Mouse (Mus musculus) heart, embryonic 11.5 days (tissue): ENCODE results near the gene Eef1akmt2. TPM values are rescaled to one million over a fixed set of nuclear protein-coding genes. Genes with fewer than 3 reads are reported as not detected.

Experiments
- ATAC-seq: fragments of 200-750 bp; cut with Nextera tagmentation; replicated peaks from 2 replicates; pipeline ENCODE4 v1.8.0; 2017; ENCODE audit warnings: moderate library complexity; ENCODE audit not compliant: insufficient number of reproducible peaks, low FRiP score, low TSS enrichment
- H3K27ac ChIP-seq: fragments of 300-500 bp; sonication (generic); 2 replicates; pipeline ENCODE4 v1.5.1; 2014; ENCODE audit warnings: mild to moderate bottlenecking, low read depth, low read length
- H3K27me3 ChIP-seq: fragments of 300-500 bp; sonication (generic); 2 replicates; pipeline ENCODE4 v1.6.1; 2014; ENCODE audit warnings: mild to moderate bottlenecking, low read length, mixed read lengths; ENCODE audit not compliant: control insufficient read depth, insufficient read depth
- H3K36me3 ChIP-seq: fragments of 300-500 bp; sonication (generic); 2 replicates; pipeline ENCODE4 v1.6.1; 2014; ENCODE audit warnings: mild to moderate bottlenecking, low read length, moderate library complexity, mixed read lengths; ENCODE audit not compliant: control insufficient read depth, insufficient read depth
- H3K4me1 ChIP-seq: fragments of 300-500 bp; sonication (generic); 2 replicates; pipeline ENCODE4 v1.6.1; 2014; ENCODE audit warnings: low read length; ENCODE audit not compliant: control insufficient read depth, insufficient read depth
- H3K4me2 ChIP-seq: fragments of 300-500 bp; sonication (generic); 2 replicates; pipeline ENCODE4 v1.6.1; 2014; ENCODE audit warnings: mild to moderate bottlenecking, moderate library complexity
- H3K4me3 ChIP-seq: fragments of 300-500 bp; sonication (generic); 2 replicates; pipeline ENCODE4 v1.5.1; 2014; ENCODE audit warnings: low read depth, low read length
- H3K9ac ChIP-seq: fragments of 300-500 bp; sonication (generic); 2 replicates; pipeline ENCODE4 v1.6.1; 2014; ENCODE audit warnings: mild to moderate bottlenecking, low read depth, low read length, moderate library complexity
- H3K9me3 ChIP-seq: fragments of 300-500 bp; sonication (generic); replicated peaks from 2 replicates; pipeline ENCODE4 v1.6.1; 2016; ENCODE audit warnings: low read length; ENCODE audit not compliant: control insufficient read depth
- WGBS: fragments of 180-500 bp; shearing (Covaris S2); extraction: QIAGEN DNeasy Blood & Tissue Kit; methylation state at CpG from one replicate; pipeline ENCODE4 v1.1.7; 2014; ENCODE audit not compliant: insufficient replicate concordance; 5-methylcytosine and 5-hydroxymethylcytosine counted together
- polyA plus RNA-seq: library from polyadenylated mRNA; unstranded; fragments of >200 nt; fragmentation: Nextera tagmentation; extraction: Ambion mirVana; gene quantifications from 2 replicates; pipeline ENCODE4 v1.2.1, GENCODE M21; 2014

Gene Eef1akmt2
- polyA plus RNA-seq, 1 experiment from 2014 or later, result 43.7 TPM

DNA sequence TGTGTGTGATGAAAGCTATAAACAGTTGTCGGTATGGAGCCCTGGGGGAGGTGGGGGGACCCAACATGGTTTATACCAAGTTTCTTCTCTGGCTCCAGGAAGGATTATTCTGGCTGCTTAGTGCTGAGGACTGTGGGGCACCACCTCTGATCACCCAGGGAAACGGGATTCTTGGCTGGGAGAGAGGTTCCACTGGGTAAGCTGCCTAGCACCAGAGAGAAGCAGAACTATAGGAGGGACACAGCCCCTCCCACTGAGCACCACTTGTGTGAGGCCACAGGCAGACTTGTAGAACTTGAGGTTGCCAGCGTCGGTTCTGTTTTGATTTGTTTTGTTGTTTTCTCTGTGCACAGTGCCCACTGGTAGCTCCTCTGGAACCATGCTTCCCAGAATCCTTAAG, 1.5 kb upstream of the Eef1akmt2 start:
- H3K27me3 ChIP-seq, result no peaks in the 10 kb centered on the region
- no peak overlapping the region for H3K9ac ChIP-seq
- WGBS, result 69% methylated on average over 4 of the region's 4 CpGs
- peaks cover 9% of the 10 kb centered on the region for H3K4me1 ChIP-seq
- no peak overlapping the region for H3K4me2 ChIP-seq
- no peak for ATAC-seq
- H3K36me3 ChIP-seq, result no peaks in the 10 kb centered on the region
- H3K9me3 ChIP-seq, result no peaks in the 10 kb centered on the region
- H3K27ac ChIP-seq, result no peak overlapping the region
- no peak overlapping the region for H3K4me3 ChIP-seq

DNA sequence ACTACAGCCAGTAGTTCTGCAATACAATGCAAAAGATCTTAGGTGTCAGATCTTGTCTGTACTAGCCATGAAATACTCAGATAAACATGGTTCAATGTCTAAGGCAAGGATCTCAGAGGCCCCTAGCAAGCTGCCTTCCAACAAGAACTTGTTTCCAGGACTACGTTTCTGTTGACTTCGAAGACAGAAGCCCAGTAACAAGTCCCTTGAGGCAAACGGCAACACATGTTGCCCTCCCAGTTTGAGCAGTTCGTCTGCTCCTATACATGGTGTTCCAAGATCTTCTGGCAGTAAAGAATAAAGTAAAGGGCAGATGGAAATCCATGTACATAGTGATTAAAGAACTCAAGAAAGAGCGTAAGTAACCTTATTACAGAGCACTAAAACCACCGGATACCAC, 888 bp upstream of the Eef1akmt2 start:
- ATAC-seq, result no peak
- Histone ChIP-seq H3K27me3 (no peaks in the 10 kb centered on the region), H3K9ac (no peak overlapping the region), H3K27ac (no peak overlapping the region), H3K4me2 (no peak overlapping the region), H3K4me3 (no peak overlapping the region), H3K9me3 (no peaks in the 10 kb centered on the region), H3K4me1 (peaks cover 7% of the 10 kb centered on the region), H3K36me3 (no peaks in the 10 kb centered on the region)
- 90% methylated on average over 6 of the region's 6 CpGs for WGBS

DNA sequence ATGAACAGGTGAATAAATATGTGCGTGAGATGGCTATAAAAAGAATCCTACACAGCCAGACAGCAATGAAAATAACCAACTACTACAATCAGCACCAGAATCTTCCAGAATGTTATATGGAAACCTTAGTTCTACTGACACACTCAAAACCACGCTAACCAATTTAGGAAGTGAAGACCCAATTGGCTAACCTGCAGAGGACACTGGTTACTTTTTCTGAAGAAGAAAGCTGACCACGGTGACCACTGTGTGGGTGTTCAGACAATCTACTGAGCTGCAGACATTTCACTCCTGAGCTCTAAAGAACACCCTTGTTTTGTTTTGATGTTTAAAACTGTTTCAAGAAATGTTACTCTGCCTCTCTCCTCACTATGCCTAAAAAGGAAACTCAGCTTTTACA, 9.3 kb downstream of the Eef1akmt2 start:
- no peak for ATAC-seq
- Histone ChIP-seq H3K4me2 (no peak overlapping the region), H3K4me3 (no peak overlapping the region), H3K4me1 (no peaks in the 10 kb centered on the region), H3K9me3 (no peaks in the 10 kb centered on the region), H3K36me3 (no peaks in the 10 kb centered on the region), H3K9ac (no peak overlapping the region), H3K27ac (no peak overlapping the region), H3K27me3 (no peaks in the 10 kb centered on the region)
- 95% methylated on average over 3 of the region's 3 CpGs for WGBS

DNA sequence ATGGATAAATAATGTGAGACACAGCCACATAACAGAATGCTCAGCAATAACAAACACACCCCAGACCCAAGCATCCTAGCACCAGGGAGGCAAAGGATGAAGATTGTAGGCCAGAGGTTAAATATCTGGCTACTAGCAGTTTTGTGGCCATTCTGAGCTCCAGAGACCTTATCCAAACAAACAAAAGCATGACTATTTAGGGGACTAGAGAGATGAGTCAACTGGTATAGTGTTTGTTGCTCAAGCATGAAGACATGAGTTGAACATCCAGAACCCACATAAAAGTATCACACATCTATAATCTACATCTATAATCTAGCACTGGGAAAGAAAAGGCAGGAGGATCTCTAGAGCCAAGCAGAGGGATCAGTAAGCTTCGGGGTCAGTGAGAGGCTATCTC, 10.0 kb downstream of the Eef1akmt2 start:
- Histone ChIP-seq H3K4me2 (no peak overlapping the region), H3K4me1 (no peaks in the 10 kb centered on the region), H3K36me3 (no peaks in the 10 kb centered on the region), H3K4me3 (no peak overlapping the region), H3K27me3 (no peaks in the 10 kb centered on the region), H3K27ac (no peak overlapping the region), H3K9me3 (no peaks in the 10 kb centered on the region), H3K9ac (no peak overlapping the region)
- WGBS, result 86% methylated on average over 1 of the region's 1 CpGs
- no peak for ATAC-seq

DNA sequence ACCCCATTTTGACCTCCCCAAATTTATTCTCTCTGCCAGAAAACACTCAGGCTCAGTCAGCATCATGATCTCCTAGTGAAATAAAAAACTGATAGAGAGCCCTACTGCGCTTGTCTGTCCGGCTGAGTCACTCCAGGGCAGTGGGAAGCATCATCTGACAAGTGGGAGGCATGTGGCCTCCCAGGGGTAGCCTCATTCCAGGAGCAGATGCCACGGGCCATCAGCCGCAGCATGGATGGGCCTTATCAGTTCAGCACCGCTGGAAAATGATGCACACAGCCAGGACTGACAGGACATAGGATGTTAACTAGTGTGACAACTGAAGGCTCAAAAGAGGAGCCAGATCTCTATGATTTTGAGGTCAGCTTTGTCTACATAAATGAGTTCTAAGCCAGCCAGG, 11.2 kb downstream of the Eef1akmt2 start:
- Histone ChIP-seq H3K4me1 (no peaks in the 10 kb centered on the region), H3K4me3 (no peak overlapping the region), H3K36me3 (no peaks in the 10 kb centered on the region), H3K9ac (no peak overlapping the region), H3K9me3 (no peaks in the 10 kb centered on the region), H3K27ac (no peak overlapping the region), H3K27me3 (no peaks in the 10 kb centered on the region), H3K4me2 (no peak overlapping the region)
- ATAC-seq, result no peak
- 27% methylated on average over 5 of the region's 5 CpGs for WGBS

DNA sequence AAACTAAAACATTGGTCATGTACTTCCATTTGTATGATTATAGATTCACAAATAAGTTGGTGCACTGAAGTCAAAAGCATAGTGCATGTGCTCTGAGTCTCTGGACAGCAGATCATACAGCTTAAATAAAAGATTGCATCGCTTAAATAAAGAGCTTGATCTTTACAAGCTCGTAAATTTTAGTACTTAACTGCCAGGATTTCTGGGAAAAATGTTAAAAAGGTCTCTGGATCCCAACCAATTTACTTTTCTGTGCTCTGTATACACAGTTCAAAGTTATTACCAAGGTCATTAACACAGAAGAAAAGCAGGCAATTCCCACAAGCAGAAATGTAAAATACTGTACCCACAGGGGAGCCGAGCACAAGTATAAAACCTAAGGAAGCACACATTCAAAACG, 21.5 kb downstream of the Eef1akmt2 start:
- 81% methylated on average over 4 of the region's 4 CpGs for WGBS
- no peak for ATAC-seq
- Histone ChIP-seq H3K27ac (no peak overlapping the region), H3K9me3 (no peaks in the 10 kb centered on the region), H3K36me3 (peaks cover 11% of the 10 kb centered on the region), H3K27me3 (no peaks in the 10 kb centered on the region), H3K4me1 (no peaks in the 10 kb centered on the region), H3K9ac (no peak overlapping the region), H3K4me3 (no peak overlapping the region), H3K4me2 (no peak overlapping the region)

DNA sequence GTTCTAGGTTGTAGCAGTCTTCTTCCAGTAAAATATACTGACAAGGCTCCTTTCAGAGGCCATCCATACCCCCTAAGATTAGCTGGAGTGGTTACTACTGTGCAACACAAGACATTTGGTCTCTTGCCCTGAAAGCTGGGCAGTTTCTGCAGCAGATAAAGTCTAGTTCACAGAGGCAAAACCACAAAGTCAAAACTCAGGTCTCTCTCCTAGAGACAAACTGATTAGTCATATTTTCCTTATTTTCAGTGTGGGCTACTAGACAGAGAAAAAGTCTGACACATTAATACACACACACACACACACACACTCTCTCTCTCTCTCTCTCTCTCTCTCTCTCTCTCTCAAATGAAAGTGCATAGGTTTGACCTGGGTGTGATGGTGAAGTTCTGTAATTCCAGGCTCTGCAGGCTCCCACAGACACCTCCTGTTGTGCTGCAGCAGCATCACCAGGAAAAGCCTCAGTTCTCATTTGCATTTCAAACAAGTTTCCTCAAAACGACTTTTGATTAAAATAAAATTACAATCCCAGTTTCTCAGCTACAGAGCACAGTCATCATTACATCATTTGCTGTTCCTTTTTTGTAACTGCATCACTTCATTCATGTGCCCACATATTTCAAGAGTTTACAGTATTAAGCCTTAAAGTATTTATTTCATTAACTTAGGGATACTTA, 28.0 kb downstream of the Eef1akmt2 start:
- H3K9me3 ChIP-seq, result no peaks in the 10 kb centered on the region
- no peaks in the 10 kb centered on the region for H3K4me1 ChIP-seq
- no peaks in the 10 kb centered on the region for H3K27me3 ChIP-seq
- no peak overlapping the region for H3K27ac ChIP-seq
- no peak overlapping the region for H3K9ac ChIP-seq
- peaks cover 4% of the 10 kb centered on the region; the same call in 1 of the 2 replicates for H3K36me3 ChIP-seq
- WGBS, result 12% methylated on average over 1 of the region's 1 CpGs
- no peak overlapping the region for H3K4me3 ChIP-seq
- H3K4me2 ChIP-seq, result no peak overlapping the region
- no peak for ATAC-seq

DNA sequence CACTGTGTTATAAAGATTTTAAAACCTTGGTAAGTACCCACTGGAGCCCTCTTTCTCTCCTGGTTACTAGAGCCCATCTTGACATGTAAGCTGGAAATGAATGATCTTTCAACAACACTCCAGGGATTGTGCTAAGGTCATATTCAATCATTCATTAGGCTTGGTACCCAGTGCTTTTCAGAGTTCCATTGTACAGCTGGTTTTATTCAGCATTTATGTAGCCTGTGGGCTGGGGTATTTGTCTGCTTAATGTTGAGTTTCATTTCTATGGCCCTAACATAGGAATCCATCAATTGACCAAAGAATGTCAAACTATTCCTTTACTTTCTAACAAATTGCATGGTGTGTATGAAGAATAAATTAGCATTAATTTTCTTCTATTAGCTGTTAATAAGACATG, 28.6 kb downstream of the Eef1akmt2 start:
- Histone ChIP-seq H3K27me3 (no peaks in the 10 kb centered on the region), H3K36me3 (peaks cover 4% of the 10 kb centered on the region; the same call in 1 of the 2 replicates), H3K4me3 (no peak overlapping the region), H3K9ac (no peak overlapping the region), H3K9me3 (no peaks in the 10 kb centered on the region), H3K4me2 (no peak overlapping the region), H3K27ac (no peak overlapping the region), H3K4me1 (no peaks in the 10 kb centered on the region)
- no peak for ATAC-seq

DNA sequence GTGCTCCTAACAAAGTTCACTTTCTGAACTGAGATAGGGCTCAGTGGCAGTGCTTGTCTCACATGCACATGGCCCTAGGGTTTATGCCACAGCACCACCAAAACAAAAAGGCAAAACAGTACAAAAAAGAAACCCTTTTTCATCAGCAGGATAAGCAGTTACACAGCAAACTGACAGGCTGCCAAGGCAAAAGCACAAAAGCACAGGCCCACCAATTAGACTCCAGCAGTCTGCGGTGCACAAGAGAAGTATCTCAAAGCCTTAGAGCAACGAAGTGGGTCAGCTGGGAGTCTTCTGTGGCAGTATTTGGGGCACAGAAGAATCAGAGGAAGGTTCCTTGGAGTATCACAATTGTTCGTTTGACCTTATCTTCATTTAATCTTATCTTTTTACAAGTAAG, 31.8 kb downstream of the Eef1akmt2 start:
- ATAC-seq, result no peak
- H3K4me3 ChIP-seq, result no peak overlapping the region
- H3K36me3 ChIP-seq, result no peaks in the 10 kb centered on the region; the same call in 1 of the 2 replicates
- H3K9ac ChIP-seq, result no peak overlapping the region
- no peaks in the 10 kb centered on the region for H3K9me3 ChIP-seq
- WGBS, result 75% methylated on average over 3 of the region's 3 CpGs
- no peak overlapping the region for H3K4me2 ChIP-seq
- no peaks in the 10 kb centered on the region for H3K4me1 ChIP-seq
- H3K27me3 ChIP-seq, result no peaks in the 10 kb centered on the region
- no peak overlapping the region for H3K27ac ChIP-seq
